Mouse (Mus musculus): ENCODE data around the gene B4galt7. TPM values are rescaled to one million over a fixed set of nuclear protein-coding genes. Genes with fewer than 3 reads are reported as not detected.
"Not testable (repeated sequence)": the region's sequence is repeated elsewhere in the genome, so short reads cannot be mapped to it uniquely, and the experiment has no call there.

The B4galt7 gene
- polyA plus RNA-seq, 1 experiment from 2014 or later, result 20.5 TPM

- under 1% methylated on average over 47 of the region's 47 CpGs for WGBS
- peak; percentile 70 for ATAC-seq (ENCODE audit: insufficient read depth, low FRiP score)
- Histone ChIP-seq H3K27me3 (ENCODE audit: control insufficient read depth, insufficient read depth, low read length) (no peaks in the 10 kb centered on the region), H3K36me3 (ENCODE audit: control insufficient read depth, insufficient read depth, low read length) (no peaks in the 10 kb centered on the region), H3K27ac (ENCODE audit: low read length) (peak overlapping the region; percentile 91), H3K4me1 (ENCODE audit: control insufficient read depth, insufficient read depth, low read length) (peaks cover 15% of the 10 kb centered on the region), H3K4me2 (ENCODE audit: low read depth, low read length) (peak overlapping the region; percentile 96), H3K9me3 (replicated peaks; ENCODE audit: control insufficient read depth, low read length) (no peaks in the 10 kb centered on the region), H3K9ac (ENCODE audit: low read length) (peak overlapping the region; percentile 95), H3K4me3 (replicated peaks; ENCODE audit: low read length) (peak overlapping the region; percentile 94)
Observed at GRCm38 (mm10) chr13:55570286-55570973, 29.3 kb upstream of the B4galt7 start.

- Histone ChIP-seq H3K36me3 (ENCODE audit: control insufficient read depth, insufficient read depth, low read length) (no peaks in the 10 kb centered on the region), H3K4me1 (ENCODE audit: control insufficient read depth, insufficient read depth, low read length) (peaks cover 15% of the 10 kb centered on the region), H3K4me3 (replicated peaks; ENCODE audit: low read length) (peak within 1 kb of the TSS; percentile 94), H3K9me3 (replicated peaks; ENCODE audit: control insufficient read depth, low read length) (no peaks in the 10 kb centered on the region), H3K27ac (ENCODE audit: low read length) (peak within 1 kb of the TSS; percentile 91), H3K27me3 (ENCODE audit: control insufficient read depth, insufficient read depth, low read length) (no peaks in the 10 kb centered on the region), H3K9ac (ENCODE audit: low read length) (peak within 1 kb of the TSS; percentile 95), H3K4me2 (ENCODE audit: low read depth, low read length) (peak within 1 kb of the TSS; percentile 96)
- peak; percentile 94 for ATAC-seq (ENCODE audit: insufficient read depth, low FRiP score)
- WGBS, result 2% methylated on average over 26 of the region's 47 CpGs
Observed at GRCm38 (mm10) chr13:55571027-55571751, 28.5 kb upstream of the B4galt7 start, which contains the start of gene Fam193b. TSS of gene Fam193b (minus strand) at chr13:55571120.

GRCm38 (mm10) chr13:55571977-55572376, 27.7 kb upstream of the B4galt7 start:
- H3K4me2 ChIP-seq (ENCODE audit: low read depth, low read length), result peak overlapping the region; percentile 87; the same call in 1 of the 2 replicates
- no peak for ATAC-seq (ENCODE audit: insufficient read depth, low FRiP score)
- H3K36me3 ChIP-seq (ENCODE audit: control insufficient read depth, insufficient read depth, low read length), result no peaks in the 10 kb centered on the region

GRCm38 (mm10) chr13:55573432-55573831, 26.3 kb upstream of the B4galt7 start, which contains the start of gene Tmed9:
TSS of gene Tmed9 (plus strand) at chr13:55573732.
- H3K4me1 ChIP-seq (ENCODE audit: control insufficient read depth, insufficient read depth, low read length), result peaks cover 15% of the 10 kb centered on the region

More at GRCm38 (mm10) chr13:55571977-55572376, 27.7 kb upstream of the B4galt7 start:
- no peaks in the 10 kb centered on the region for H3K9me3 ChIP-seq (replicated peaks; ENCODE audit: control insufficient read depth, low read length)
- no peaks in the 10 kb centered on the region for H3K27me3 ChIP-seq (ENCODE audit: control insufficient read depth, insufficient read depth, low read length)
- no peak overlapping the region for H3K9ac ChIP-seq (ENCODE audit: low read length)
- no peak overlapping the region for H3K4me3 ChIP-seq (replicated peaks; ENCODE audit: low read length)
- H3K27ac ChIP-seq (ENCODE audit: low read length), result no peak overlapping the region
- peaks cover 15% of the 10 kb centered on the region for H3K4me1 ChIP-seq (ENCODE audit: control insufficient read depth, insufficient read depth, low read length)
- WGBS, result 81% methylated on average over 2 of the region's 2 CpGs

GRCm38 (mm10) chr13:55574321-55574720, 25.4 kb upstream of the B4galt7 start:
- no peak overlapping the region for H3K9ac ChIP-seq (ENCODE audit: low read length)
- H3K27ac ChIP-seq (ENCODE audit: low read length), result no peak overlapping the region
- H3K4me3 ChIP-seq (replicated peaks; ENCODE audit: low read length), result no peak overlapping the region
- no peak for ATAC-seq (ENCODE audit: insufficient read depth, low FRiP score)
- H3K4me1 ChIP-seq (ENCODE audit: control insufficient read depth, insufficient read depth, low read length), result peaks cover 10% of the 10 kb centered on the region
- no peak overlapping the region for H3K4me2 ChIP-seq (ENCODE audit: low read depth, low read length)
- 68% methylated on average over 5 of the region's 5 CpGs for WGBS
- no peaks in the 10 kb centered on the region for H3K27me3 ChIP-seq (ENCODE audit: control insufficient read depth, insufficient read depth, low read length)
- H3K36me3 ChIP-seq (ENCODE audit: control insufficient read depth, insufficient read depth, low read length), result no peaks in the 10 kb centered on the region
- H3K9me3 ChIP-seq (replicated peaks; ENCODE audit: control insufficient read depth, low read length), result no peaks in the 10 kb centered on the region

More at GRCm38 (mm10) chr13:55573432-55573831, 26.3 kb upstream of the B4galt7 start, which contains the start of gene Tmed9:
- no peak within 1 kb of the TSS for H3K4me3 ChIP-seq (replicated peaks; ENCODE audit: low read length)
- ATAC-seq (ENCODE audit: insufficient read depth, low FRiP score), result no peak
- no peak within 1 kb of the TSS for H3K27ac ChIP-seq (ENCODE audit: low read length)
- H3K27me3 ChIP-seq (ENCODE audit: control insufficient read depth, insufficient read depth, low read length), result no peaks in the 10 kb centered on the region
- H3K4me2 ChIP-seq (ENCODE audit: low read depth, low read length), result no peak within 1 kb of the TSS
- no peaks in the 10 kb centered on the region for H3K9me3 ChIP-seq (replicated peaks; ENCODE audit: control insufficient read depth, low read length)
- WGBS, result 97% methylated on average over 2 of the region's 2 CpGs
- H3K36me3 ChIP-seq (ENCODE audit: control insufficient read depth, insufficient read depth, low read length), result no peaks in the 10 kb centered on the region
- H3K9ac ChIP-seq (ENCODE audit: low read length), result no peak within 1 kb of the TSS

- Histone ChIP-seq H3K36me3 (ENCODE audit: control insufficient read depth, insufficient read depth, low read length) (no peaks in the 10 kb centered on the region), H3K4me1 (ENCODE audit: control insufficient read depth, insufficient read depth, low read length) (peaks cover 3% of the 10 kb centered on the region; the same call in 1 of the 2 replicates), H3K9ac (ENCODE audit: low read length) (no peak overlapping the region), H3K4me2 (ENCODE audit: low read depth, low read length) (no peak overlapping the region), H3K27me3 (ENCODE audit: control insufficient read depth, insufficient read depth, low read length) (no peaks in the 10 kb centered on the region), H3K4me3 (replicated peaks; ENCODE audit: low read length) (no peak overlapping the region), H3K9me3 (replicated peaks; ENCODE audit: control insufficient read depth, low read length) (no peaks in the 10 kb centered on the region), H3K27ac (ENCODE audit: low read length) (no peak overlapping the region)
- no peak for ATAC-seq (ENCODE audit: insufficient read depth, low FRiP score)
- 59% methylated on average over 5 of the region's 5 CpGs for WGBS
Observed at GRCm38 (mm10) chr13:55575932-55576331, 23.8 kb upstream of the B4galt7 start.

- H3K4me3 ChIP-seq (replicated peaks; ENCODE audit: low read length); H3K36me3 ChIP-seq (ENCODE audit: control insufficient read depth, insufficient read depth, low read length); H3K4me2 ChIP-seq (ENCODE audit: low read depth, low read length); H3K9me3 ChIP-seq (replicated peaks; ENCODE audit: control insufficient read depth, low read length); H3K9ac ChIP-seq (ENCODE audit: low read length); H3K4me1 ChIP-seq (ENCODE audit: control insufficient read depth, insufficient read depth, low read length); H3K27ac ChIP-seq (ENCODE audit: low read length); H3K27me3 ChIP-seq (ENCODE audit: control insufficient read depth, insufficient read depth, low read length); ATAC-seq (ENCODE audit: insufficient read depth, low FRiP score): not testable (repeated sequence)
- WGBS, result 82% methylated on average over 7 of the region's 7 CpGs
Observed at GRCm38 (mm10) chr13:55576872-55577271, 22.8 kb upstream of the B4galt7 start.

- Histone ChIP-seq H3K27me3 (ENCODE audit: control insufficient read depth, insufficient read depth, low read length) (no peaks in the 10 kb centered on the region), H3K27ac (ENCODE audit: low read length) (no peak overlapping the region), H3K9ac (ENCODE audit: low read length) (no peak overlapping the region), H3K36me3 (ENCODE audit: control insufficient read depth, insufficient read depth, low read length) (no peaks in the 10 kb centered on the region), H3K4me1 (ENCODE audit: control insufficient read depth, insufficient read depth, low read length) (no peaks in the 10 kb centered on the region), H3K4me2 (ENCODE audit: low read depth, low read length) (no peak overlapping the region), H3K9me3 (replicated peaks; ENCODE audit: control insufficient read depth, low read length) (no peaks in the 10 kb centered on the region), H3K4me3 (replicated peaks; ENCODE audit: low read length) (no peak overlapping the region)
- 73% methylated on average over 4 of the region's 4 CpGs for WGBS
- no peak for ATAC-seq (ENCODE audit: insufficient read depth, low FRiP score)
Observed at GRCm38 (mm10) chr13:55578086-55578485, 21.6 kb upstream of the B4galt7 start.

GRCm38 (mm10) chr13:55591961-55592490, 7.7 kb upstream of the B4galt7 start:
- no peak overlapping the region for H3K9ac ChIP-seq (ENCODE audit: low read length)
- ATAC-seq (ENCODE audit: insufficient read depth, low FRiP score), result no peak
- H3K4me3 ChIP-seq (replicated peaks; ENCODE audit: low read length), result no peak overlapping the region
- no peaks in the 10 kb centered on the region for H3K9me3 ChIP-seq (replicated peaks; ENCODE audit: control insufficient read depth, low read length)
- H3K4me2 ChIP-seq (ENCODE audit: low read depth, low read length), result no peak overlapping the region
- H3K27ac ChIP-seq (ENCODE audit: low read length), result no peak overlapping the region
- peaks cover 7% of the 10 kb centered on the region; the same call in 1 of the 2 replicates for H3K36me3 ChIP-seq (ENCODE audit: control insufficient read depth, insufficient read depth, low read length)
- no peaks in the 10 kb centered on the region for H3K27me3 ChIP-seq (ENCODE audit: control insufficient read depth, insufficient read depth, low read length)
- peaks cover 6% of the 10 kb centered on the region; the same call in 1 of the 2 replicates for H3K4me1 ChIP-seq (ENCODE audit: control insufficient read depth, insufficient read depth, low read length)
- 77% methylated on average over 4 of the region's 4 CpGs for WGBS
